Mouse (Mus musculus) gastrocnemius, postnatal 4 days (tissue): ENCODE results near the gene Stxbp3. TPM values are rescaled to one million over a fixed set of nuclear protein-coding genes. Genes with fewer than 3 reads are reported as not detected.
A peak's percentile ranks its signal among the peaks of the same experiment; 100 is the strongest.

Experiments used
- DNase-seq, 2 experiments: peaks; one replicate each; pipeline ENCODE4 v3.0.0; 2021 to 2022; ENCODE audit warnings: low spot score in 2 of 2, mixed read lengths in 2 of 2
- total RNA-seq, 2 experiments: library from RNA; stranded (reverse); gene quantifications; 2 replicates each; pipeline ENCODE4 v1.2.3; 2021

Stxbp3 gene
- total RNA-seq, 2 experiments from 2014 or later, result 40.8 to 44.2 TPM

DNA sequence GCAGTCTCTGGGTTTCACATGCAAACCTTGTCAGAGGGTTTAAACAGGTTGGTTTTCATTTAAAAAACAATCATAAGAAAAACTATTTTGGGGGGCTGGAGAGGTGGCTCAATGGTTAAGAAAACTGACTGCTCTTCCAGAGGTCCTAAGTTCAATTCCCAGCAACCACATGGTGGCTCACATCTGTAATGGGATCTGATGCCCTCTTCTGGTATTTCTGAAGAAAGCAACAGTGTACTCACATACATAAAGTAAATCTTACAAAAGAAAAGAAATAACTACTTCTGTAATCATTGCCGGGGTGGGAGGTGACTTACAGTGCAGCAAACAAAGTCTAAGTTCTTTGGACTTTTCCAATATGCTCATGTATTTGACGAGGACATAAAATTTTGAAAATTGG is 42.0 kb downstream of the Stxbp3 start:
- DNase-seq, result no peak

DNA sequence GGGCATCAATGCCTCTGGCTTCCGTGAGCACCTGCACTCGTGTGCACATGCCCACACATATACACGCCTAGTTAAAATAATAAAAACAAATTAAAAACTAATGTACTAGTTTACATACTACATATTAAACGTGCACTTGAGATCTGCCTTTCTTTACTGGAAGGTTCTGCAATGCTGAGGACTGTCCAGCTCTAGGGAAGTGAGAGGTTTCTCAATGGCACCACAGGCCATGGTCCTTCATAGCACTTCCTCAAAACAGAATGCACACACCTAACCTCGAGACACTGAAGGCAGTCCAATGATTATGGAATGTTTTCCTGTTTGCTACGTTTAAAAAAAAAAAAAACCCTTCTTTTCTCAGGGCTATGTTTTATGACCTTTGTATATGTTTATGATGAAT is 42.6 kb downstream of the Stxbp3 start:
- DNase-seq, result no peak

DNA sequence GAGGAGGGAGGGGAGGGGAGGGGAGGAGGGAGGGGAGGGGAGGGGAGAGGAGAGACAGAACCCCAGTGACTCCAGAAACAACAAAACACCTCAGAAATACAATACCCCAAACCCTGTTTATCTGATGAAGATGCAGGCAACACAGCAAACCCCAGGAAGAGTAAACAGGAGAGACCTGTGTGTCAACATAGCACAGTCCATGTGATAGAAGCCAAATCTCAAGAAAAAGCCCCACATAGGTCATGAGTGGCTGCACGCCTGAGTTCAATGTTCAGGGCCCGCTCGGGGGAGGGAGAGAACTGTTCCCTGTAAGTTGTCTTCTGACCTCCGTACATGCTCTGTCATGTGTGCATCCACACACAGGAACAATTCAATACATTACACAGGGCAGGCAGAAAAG is 43.9 kb downstream of the Stxbp3 start:
- no peak for DNase-seq

DNA sequence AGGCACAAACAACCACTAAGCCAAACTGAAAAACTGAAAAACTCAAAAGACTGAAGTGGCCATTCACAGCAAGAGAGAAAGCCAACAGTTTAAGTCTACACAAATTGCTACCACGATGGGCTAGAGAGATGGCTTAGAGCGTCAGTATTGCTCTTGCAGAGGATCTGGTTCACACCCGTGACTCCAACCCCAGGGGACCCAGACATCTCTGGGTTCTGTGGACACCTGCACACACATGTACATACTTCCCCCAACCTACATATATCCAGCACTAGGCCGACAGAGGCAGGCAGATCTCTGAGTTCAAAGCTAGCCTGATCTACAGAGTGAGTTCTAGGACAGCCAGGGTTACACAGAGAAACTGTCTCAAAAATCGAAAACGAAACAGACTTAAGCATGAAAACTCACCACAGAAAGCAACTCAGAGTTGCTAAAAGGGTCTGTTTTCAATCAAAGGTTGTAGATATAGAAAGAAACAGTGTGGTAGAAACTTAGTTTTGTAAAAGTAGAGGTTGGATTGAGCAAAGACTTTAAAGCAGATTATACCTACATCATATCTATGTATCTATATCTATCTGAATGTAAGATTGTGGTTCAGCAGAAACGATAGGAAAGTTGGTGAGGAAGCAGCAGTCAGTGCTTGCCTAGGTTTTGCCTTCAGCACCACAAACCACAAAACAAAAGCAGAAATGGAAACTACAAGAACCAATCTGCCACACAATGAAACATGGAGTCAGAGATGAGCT is 44.6 kb downstream of the Stxbp3 start:
- DNase-seq, result no peak

DNA sequence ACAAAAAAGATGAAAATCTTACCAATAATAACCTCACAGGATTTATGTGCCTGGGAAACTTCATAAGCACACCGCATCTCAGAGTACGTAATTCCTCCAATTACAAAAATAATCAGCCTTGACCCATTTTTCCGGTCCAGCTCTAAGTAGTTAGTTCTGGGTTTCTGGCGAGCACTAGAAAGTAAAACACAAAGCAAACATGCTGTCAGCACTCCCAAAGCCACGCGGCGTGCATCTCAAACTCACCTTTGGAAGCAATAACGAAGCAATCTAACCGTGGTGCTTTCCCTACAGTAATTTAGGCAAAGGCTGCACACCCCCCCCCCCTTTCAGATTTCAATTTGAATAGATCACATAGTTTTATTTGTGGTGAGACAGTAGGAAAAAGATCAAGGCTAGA is 45.5 kb downstream of the Stxbp3 start:
- DNase-seq, result no peak

DNA sequence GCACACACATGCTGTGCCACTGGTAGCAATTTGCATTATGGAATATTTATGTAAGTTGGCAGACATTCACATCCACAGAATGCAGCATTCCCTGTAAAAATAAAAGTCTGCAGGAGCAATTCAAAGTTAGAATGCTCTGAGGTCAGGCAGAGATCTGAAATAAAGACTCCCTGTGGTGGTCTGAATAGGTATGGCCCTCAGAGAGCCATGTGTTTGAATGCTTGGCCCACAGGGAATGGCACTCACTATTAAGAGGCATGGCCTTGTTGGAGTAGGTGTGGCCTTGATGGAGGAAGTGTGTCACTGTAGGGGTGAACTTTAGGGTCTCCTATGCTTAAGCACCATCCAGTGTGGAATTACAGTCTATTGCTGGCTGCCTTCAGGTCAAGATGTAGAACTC is 47.9 kb downstream of the Stxbp3 start:
- DNase-seq, result no peak

DNA sequence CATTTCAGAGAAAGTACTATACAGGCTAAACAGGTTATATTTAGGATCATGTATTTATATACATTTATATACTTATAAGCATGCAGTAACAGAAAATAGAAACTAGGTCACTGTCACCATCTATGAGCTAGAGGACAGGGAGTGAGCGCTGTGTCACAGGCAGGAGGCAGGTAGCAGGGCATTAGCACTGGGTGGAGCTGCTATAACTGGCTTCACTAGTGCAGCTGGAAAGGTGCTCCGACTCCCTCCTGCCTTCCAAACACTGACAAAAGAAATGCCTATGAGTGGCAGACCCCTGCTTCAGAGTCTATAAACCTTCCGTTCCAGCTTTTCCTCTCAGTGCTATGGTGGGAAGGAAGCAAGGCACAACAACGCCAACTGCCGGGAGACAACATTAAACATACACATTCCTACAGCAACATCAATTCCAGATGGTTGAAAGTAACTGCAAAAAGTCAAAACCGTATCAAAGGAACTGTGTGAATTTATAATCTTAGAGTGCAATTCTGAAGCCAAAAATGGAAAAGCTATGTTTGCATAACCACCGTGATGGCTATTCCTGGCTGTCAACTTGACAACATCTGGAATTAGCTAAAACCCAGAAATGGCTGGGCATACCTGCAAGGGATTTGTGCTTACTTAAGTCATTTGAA is 49.1 kb downstream of the Stxbp3 start:
- no peak for DNase-seq

DNA sequence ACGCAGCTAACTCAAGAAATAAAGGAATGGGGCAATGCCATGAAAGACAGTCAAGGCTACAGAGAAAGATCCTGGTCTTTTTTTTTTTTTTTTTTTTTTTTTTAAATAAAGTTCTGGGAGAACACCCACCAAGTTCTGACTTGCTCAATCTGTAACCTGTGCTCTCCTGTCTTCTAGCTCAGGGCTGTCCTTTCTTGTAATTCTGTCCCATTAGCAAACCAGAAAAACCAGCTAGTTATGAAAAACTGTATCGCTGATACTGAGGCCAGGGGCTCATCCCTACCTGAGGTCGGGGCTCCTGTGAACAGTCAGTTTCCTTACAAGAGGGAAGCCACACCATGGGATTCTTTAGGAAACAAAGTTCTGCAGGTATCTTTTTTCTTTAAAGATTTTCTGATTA is 49.8 kb downstream of the Stxbp3 start:
- DNase-seq, result no peak

DNA sequence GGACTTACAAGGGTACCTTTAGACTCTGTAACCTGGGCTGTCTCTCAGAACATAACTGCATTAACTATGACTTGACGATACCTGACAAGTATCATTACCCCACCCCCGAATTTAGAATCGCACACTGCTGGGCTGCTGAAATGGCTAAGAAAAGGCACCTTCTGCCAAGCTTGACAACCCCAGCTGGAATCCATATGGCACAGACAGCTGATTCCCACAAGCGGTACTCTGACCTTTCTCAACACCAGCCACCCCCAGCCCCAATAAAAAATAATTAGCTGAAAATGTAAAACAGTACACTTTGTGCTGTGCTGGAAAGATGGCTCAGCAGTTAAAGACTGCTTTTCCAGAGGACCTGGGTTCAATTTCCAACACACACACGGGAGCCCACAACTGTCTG is 51.0 kb downstream of the Stxbp3 start:
- no peak for DNase-seq

DNA sequence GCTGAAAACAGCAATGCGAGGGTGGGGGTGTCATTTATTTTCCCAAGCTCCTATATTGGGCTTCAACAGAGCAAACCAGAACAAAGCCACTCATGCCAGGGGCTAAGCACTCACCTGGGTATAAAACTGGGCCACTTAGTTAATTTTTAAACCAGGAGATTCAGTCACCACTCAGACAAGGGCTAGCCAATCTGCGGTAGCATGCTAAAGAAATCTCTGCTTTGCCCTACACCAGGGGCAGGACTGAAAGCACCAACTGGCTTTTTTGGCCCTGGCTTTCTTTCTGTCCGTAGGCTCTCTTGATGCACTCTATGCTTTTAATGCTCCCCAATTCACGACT is 51.9 kb downstream of the Stxbp3 start:
- no peak for DNase-seq

DNA sequence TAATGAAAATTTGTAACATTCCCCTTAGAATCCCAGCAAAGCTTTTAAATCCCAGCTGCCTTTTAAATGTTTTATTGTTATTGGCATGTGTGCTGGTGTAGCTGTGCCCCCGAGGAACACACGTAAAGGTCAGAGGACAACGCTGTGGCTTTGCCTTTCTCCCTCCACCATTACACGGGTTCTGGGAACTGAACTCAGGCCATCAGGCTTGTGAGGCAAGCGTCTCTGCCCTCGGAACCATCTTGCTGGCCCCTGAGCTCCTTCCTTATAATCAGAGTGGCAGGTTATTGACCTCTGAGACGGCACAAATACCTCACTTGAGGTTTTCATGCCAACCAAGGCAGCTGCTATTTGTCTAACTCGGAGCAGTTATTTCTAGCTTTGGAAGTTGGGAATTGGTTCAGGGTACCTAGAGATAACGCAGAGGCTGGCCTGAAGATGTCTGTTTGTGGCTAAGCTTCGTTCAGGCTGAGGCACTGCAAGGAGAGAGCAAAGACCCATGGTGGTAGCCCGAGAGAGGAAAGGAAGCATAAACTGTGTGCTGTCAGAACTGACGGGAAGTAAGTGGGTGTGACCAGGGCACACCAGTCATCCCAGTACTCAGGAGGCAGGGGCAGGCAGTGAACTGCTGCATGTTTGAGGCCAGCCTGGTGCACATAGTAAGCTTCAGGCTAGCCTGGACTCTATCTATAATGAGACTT is 52.4 kb downstream of the Stxbp3 start:
- DNase-seq, result no peak

DNA sequence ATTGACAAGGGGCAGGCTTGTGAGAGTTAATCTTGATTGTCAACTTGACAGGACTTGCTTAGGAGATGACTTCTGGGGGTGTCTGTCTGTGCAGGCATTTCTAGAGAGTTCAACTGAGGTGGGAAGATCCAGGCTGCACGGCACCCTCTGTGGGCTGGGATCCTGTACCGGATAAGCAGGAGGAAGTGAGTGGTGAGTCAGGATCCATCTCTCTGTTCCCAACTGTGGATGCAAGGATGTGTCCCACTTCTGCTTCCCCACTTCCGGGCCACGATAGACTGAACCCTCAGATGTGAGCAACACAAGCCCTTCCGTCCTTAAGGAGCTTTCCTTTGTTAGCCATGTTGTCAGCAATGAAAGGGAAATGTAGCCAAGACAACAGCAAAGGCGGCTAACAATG is 53.8 kb downstream of the Stxbp3 start:
- no peak for DNase-seq

DNA sequence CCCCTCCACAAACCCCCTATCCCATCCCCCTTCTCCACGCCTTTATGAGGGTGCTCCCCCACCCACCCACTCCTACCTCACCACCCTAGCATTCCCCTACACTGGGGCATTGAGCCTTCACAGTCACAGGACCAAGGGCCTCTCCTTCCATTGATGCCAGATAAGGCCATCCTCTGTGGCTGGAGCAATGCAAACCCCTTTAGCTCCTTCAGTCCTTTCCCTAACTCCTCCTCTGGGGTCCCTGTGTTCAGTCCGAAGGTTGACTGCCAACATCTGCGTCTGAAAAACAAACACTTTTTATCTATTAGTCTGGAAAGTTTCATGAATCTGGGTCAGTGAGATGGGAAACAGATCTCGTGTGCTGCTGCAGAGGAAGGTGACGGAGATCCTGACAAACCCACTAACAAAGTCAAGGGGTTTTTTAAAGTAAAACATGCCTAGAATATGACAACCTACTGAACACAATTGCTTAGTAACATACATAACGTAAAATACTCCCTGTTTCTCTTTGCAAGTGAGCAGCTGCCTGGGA is 57.9 kb downstream of the Stxbp3 start:
- no peak for DNase-seq

DNA sequence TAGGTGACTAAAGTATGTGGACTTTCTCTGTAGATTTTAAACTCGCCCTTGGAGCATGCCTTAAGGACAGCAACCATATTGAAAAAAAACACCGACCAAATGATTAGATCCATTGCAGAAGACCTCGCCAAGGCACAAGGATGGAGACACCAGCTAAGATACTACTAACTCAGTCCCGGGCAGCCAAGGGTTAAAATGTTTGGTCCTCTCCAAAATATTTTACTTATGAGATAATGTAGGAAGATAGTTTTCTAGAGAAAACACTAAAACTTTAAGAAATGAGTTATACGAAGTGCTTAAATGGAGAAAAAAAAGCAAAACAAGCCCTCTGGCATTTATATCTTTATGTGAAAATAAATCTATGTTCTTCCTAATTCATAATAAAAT is 58.4 kb downstream of the Stxbp3 start:
- DNase-seq, result peak in 1 of 2 experiments; percentile 66

DNA sequence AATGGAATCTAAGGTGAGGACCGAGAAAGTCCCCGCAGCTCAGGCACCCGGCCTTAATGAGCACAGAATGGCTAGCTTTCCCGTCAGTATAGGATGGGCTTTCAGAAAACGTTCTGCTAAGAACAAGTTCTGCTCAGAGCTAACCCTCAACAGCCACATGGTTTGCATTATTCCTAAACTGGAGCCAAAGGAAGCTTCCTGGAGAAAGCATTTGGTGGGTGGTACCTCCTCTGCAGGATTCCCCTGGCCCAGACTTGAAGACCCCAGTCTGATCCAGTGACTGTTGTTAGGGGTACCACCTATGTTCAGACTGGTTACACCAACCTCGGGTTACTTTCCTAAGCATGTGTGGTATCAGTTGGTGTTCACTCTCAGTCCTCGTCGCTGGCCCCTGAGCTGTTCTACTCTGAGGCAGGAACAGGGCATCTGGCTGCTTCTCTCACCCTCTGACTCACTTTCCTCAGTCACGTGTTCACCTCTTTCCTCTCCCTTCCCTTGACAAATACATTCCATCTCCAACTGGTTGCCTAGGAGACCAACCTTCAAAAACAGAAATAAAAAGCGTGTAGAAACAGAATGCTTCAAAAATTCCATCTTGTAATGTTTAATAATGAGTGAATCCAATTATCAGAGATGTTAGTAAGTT is 59.0 kb downstream of the Stxbp3 start:
- peak in 1 of 2 experiments; percentile 28 for DNase-seq

DNA sequence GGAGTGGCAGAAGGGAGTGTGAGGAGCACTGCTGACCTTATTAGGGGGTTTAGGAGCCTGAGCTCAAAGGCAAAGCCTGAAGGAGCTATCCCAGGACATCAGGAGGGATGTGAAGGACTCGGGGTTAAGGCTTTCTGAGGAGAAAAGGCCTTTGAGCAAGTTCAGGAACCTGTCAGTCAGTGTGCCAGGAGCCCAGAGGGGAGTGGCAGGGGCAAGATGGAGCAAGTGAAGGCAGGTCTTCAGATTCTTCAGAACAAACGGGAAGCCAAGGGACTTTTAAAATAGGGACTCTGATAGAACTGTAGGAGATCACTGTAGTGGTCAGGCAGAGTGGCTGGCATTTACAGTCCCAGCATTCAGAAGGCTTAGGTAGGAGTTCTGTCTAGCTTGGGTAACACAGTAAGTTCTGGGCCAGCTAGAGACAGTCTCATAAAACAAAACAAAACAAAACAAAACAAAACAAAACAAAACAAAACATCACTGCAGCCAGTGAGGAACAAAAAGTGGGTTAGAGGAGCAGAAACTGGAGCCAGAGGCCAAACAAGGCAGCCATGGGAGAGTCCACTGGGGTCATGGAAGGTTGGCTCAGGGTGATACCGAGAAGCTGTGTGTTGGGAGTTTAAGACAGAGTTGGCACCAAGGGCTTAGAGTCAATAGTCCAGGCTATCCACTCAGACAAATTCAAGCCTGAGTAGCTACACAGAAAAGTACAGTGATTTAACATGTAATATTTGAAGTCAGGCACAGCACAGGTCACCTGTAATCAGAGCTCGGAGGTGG is 61.4 kb downstream of the Stxbp3 start:
- DNase-seq, result no peak

DNA sequence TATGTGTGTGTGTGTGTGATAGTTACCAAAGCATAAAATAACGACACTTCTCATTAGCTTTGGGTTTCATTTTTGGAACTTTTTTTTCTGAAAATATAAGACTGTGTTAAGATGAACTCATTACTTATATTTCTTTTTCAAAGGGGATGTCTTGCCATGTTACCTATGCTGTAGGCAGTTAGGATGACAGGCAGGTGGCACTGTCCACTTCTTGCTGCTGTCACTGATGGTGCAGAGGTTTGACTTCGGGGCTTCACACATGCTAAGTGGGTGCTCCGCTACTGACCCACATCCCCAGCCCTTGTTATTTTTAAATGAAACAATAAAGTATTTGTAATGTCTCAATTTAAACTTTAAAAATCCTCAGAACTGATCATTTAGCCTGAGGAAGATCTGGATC is 67.5 kb downstream of the Stxbp3 start:
- DNase-seq, result no peak

DNA sequence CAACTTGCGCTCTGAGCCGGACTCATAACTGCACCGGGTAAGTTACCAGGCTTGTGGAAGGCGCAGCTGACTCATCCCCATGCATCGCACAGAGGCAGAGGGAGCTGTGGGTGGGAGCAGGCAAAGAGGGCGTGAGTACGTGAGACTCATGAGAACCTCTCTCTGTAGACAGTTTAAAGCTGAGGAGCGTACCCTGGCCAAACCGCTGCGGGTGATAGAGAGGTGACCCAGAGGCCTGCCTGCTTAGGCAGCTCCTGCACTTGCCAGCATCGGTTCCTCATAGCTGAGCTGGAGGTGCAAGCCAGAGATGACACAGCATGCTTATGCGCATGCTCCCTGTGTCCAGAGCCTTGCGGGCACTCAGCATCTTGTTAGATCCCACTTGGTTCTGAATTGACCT is 68.1 kb downstream of the Stxbp3 start:
- DNase-seq, result peak in 1 of 2 experiments; percentile 28

DNA sequence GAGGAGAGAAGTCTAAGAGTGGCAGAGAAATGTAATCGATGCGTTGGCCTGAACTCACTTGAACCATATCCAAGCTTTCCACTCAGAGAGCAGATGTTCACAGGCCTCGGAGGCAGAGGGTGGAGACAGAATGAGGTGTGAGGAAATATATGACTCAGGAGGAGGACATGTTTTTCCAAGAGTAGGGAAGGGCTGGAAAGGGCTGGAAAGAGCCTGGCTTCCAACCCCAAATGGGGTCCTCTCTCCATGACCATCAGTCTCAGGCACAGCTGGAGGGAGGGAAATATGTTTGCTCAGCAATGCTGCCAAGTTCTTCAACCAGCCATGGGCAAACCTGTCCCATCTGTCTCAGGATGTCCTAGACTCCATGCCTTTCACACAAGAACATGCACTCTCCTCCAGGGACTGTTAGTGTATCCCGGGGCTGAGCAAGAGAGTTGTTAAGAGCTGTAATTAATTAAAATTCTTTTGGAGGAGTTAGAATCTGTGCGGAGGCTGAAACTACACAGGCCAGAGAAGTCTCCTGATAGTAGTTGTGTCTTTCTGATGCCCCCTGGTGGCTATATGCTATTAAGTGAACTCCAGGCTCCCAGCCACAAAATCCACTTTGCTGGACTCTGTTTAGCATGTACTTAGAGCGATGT is 69.5 kb downstream of the Stxbp3 start:
- DNase-seq, result peak in 1 of 2 experiments; percentile 73

DNA sequence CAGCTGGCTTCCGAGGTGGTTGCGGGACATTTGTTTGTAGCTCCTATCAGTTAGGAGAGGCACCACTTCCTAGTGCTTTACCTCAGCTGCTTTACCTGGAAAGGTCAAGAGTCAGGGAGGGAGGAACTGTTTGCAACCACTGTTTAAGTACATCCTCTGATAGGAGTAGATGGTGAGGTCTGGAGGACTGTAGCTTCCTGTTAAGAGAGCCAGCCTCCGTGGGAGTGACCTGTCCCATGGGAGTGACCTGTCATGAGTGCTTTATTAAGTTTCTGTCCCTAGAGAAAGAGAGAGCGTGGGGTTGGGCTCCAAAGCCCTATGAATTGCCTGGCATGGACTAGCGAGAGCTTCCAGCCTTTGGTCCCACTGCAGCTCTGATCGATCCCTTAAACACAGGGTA is 70.8 kb downstream of the Stxbp3 start:
- DNase-seq, result no peak

DNA sequence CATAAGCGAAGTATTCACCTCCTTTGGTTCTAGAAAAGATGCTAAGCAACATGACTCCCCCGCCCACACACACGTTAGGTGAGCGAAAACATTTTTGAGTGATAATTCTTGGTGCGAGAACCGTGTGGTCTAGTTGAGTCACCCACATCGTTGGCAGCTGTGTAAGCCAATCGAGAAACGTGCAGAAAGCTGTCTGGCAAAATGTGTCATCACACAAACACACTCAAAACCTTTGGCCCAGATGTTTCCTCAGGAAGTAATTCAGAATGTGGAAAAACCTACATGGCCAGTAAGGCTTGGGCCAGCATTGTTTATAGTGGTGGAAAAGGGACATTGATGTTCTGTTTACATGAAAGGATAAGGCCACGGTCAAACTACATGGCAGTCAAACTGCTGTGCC is 72.9 kb downstream of the Stxbp3 start:
- DNase-seq, result no peak
